Mouse (Mus musculus): ENCODE results near the gene E130114P18Rik. TPM values are rescaled to one million over a fixed set of nuclear protein-coding genes. Genes with fewer than 3 reads are reported as not detected.

E130114P18Rik gene
- polyA plus RNA-seq, 1 experiment from 2014 or later, result 0.60 TPM

GRCm38 (mm10) chr4:97772084-97772484 lies 5.8 kb downstream of the E130114P18Rik start:
- Histone ChIP-seq H3K9me3 (ENCODE audit: control insufficient read depth, low read length) (no peaks in the 10 kb centered on the region), H3K9ac (ENCODE audit: low read depth, low read length) (peak overlapping the region; percentile 43), H3K4me1 (replicated peaks; ENCODE audit: control insufficient read depth, insufficient read depth, low read length) (peaks cover 10% of the 10 kb centered on the region), H3K27ac (ENCODE audit: low read depth, low read length) (peak overlapping the region; percentile 70), H3K36me3 (ENCODE audit: control insufficient read depth, insufficient read depth, low read length) (no peaks in the 10 kb centered on the region), H3K4me3 (ENCODE audit: low read depth, low read length) (peak overlapping the region; percentile 60), H3K27me3 (replicated peaks; ENCODE audit: control insufficient read depth, insufficient read depth, low read length) (peaks cover 34% of the 10 kb centered on the region), H3K4me2 (peak overlapping the region; percentile 89)
- 0% methylated on average over 25 of the region's 25 CpGs for whole genome bisulfite sequencing
- DNase-seq (ENCODE audit: low spot score), result peak; percentile 91
- ATAC-seq (replicated peaks; ENCODE audit: low FRiP score), result peak; percentile 96

- no peak for DNase-seq (ENCODE audit: low spot score)
- Histone ChIP-seq H3K27ac (ENCODE audit: low read depth, low read length) (no peak overlapping the region; the same call in 1 of the 2 replicates), H3K9ac (ENCODE audit: low read depth, low read length) (peak overlapping the region; percentile 43)
Observed at GRCm38 (mm10) chr4:97771426-97771825, 6.5 kb downstream of the E130114P18Rik start.

GRCm38 (mm10) chr4:97769861-97770260 lies 8.0 kb downstream of the E130114P18Rik start:
- no peak for DNase-seq (ENCODE audit: low spot score)
- H3K4me1 ChIP-seq (replicated peaks; ENCODE audit: control insufficient read depth, insufficient read depth, low read length), result peaks cover 7% of the 10 kb centered on the region
- no CpG with 5 or more reads among the region's 1 CpGs for WGBS
- no peak overlapping the region for H3K9ac ChIP-seq (ENCODE audit: low read depth, low read length)
- no peak for ATAC-seq (replicated peaks; ENCODE audit: low FRiP score)
- H3K9me3 ChIP-seq (ENCODE audit: control insufficient read depth, low read length), result no peaks in the 10 kb centered on the region
- peaks cover 12% of the 10 kb centered on the region for H3K27me3 ChIP-seq (replicated peaks; ENCODE audit: control insufficient read depth, insufficient read depth, low read length)
- H3K4me3 ChIP-seq (ENCODE audit: low read depth, low read length), result no peak overlapping the region
- no peak overlapping the region for H3K27ac ChIP-seq (ENCODE audit: low read depth, low read length)
- no peaks in the 10 kb centered on the region for H3K36me3 ChIP-seq (ENCODE audit: control insufficient read depth, insufficient read depth, low read length)
- no peak overlapping the region for H3K4me2 ChIP-seq

More at GRCm38 (mm10) chr4:97771426-97771825, 6.5 kb downstream of the E130114P18Rik start:
- Histone ChIP-seq H3K27me3 (replicated peaks; ENCODE audit: control insufficient read depth, insufficient read depth, low read length) (peaks cover 28% of the 10 kb centered on the region), H3K4me1 (replicated peaks; ENCODE audit: control insufficient read depth, insufficient read depth, low read length) (peaks cover 10% of the 10 kb centered on the region), H3K4me2 (peak overlapping the region; percentile 89), H3K36me3 (ENCODE audit: control insufficient read depth, insufficient read depth, low read length) (no peaks in the 10 kb centered on the region), H3K4me3 (ENCODE audit: low read depth, low read length) (peak overlapping the region; percentile 60), H3K9me3 (ENCODE audit: control insufficient read depth, low read length) (no peaks in the 10 kb centered on the region)
- 18% methylated on average over 5 of the region's 5 CpGs for WGBS
- ATAC-seq (replicated peaks; ENCODE audit: low FRiP score), result no peak

- Histone ChIP-seq H3K4me1 (replicated peaks; ENCODE audit: control insufficient read depth, insufficient read depth, low read length) (no peaks in the 10 kb centered on the region), H3K27ac (ENCODE audit: low read depth, low read length) (no peak overlapping the region), H3K9ac (ENCODE audit: low read depth, low read length) (no peak overlapping the region), H3K4me3 (ENCODE audit: low read depth, low read length) (no peak overlapping the region), H3K27me3 (replicated peaks; ENCODE audit: control insufficient read depth, insufficient read depth, low read length) (no peaks in the 10 kb centered on the region), H3K4me2 (no peak overlapping the region), H3K9me3 (ENCODE audit: control insufficient read depth, low read length) (no peaks in the 10 kb centered on the region), H3K36me3 (ENCODE audit: control insufficient read depth, insufficient read depth, low read length) (no peaks in the 10 kb centered on the region)
- ATAC-seq (replicated peaks; ENCODE audit: low FRiP score) (no peak), DNase-seq (ENCODE audit: low spot score) (no peak)
- WGBS, result 85% methylated on average over 5 of the region's 5 CpGs
Observed at GRCm38 (mm10) chr4:97767516-97767915, 10.4 kb downstream of the E130114P18Rik start.

- H3K9ac ChIP-seq (ENCODE audit: low read depth, low read length), result no peak overlapping the region
- H3K4me2 ChIP-seq, result no peak overlapping the region
- ATAC-seq (replicated peaks; ENCODE audit: low FRiP score) (no peak), DNase-seq (ENCODE audit: low spot score) (no peak)
- no peak overlapping the region for H3K4me3 ChIP-seq (ENCODE audit: low read depth, low read length)
- H3K9me3 ChIP-seq (ENCODE audit: control insufficient read depth, low read length), result no peaks in the 10 kb centered on the region
- H3K27me3 ChIP-seq (replicated peaks; ENCODE audit: control insufficient read depth, insufficient read depth, low read length), result no peaks in the 10 kb centered on the region
- WGBS, result 60% methylated on average over 4 of the region's 4 CpGs
- no peaks in the 10 kb centered on the region for H3K36me3 ChIP-seq (ENCODE audit: control insufficient read depth, insufficient read depth, low read length)
- H3K27ac ChIP-seq (ENCODE audit: low read depth, low read length), result no peak overlapping the region
- no peaks in the 10 kb centered on the region for H3K4me1 ChIP-seq (replicated peaks; ENCODE audit: control insufficient read depth, insufficient read depth, low read length)
Observed at GRCm38 (mm10) chr4:97767025-97767424, 10.9 kb downstream of the E130114P18Rik start.

- Histone ChIP-seq H3K36me3 (ENCODE audit: control insufficient read depth, insufficient read depth, low read length) (no peaks in the 10 kb centered on the region), H3K4me3 (ENCODE audit: low read depth, low read length) (no peak overlapping the region), H3K9ac (ENCODE audit: low read depth, low read length) (no peak overlapping the region), H3K27me3 (replicated peaks; ENCODE audit: control insufficient read depth, insufficient read depth, low read length) (no peaks in the 10 kb centered on the region), H3K9me3 (ENCODE audit: control insufficient read depth, low read length) (no peaks in the 10 kb centered on the region), H3K27ac (ENCODE audit: low read depth, low read length) (no peak overlapping the region), H3K4me1 (replicated peaks; ENCODE audit: control insufficient read depth, insufficient read depth, low read length) (no peaks in the 10 kb centered on the region), H3K4me2 (no peak overlapping the region)
- ATAC-seq (replicated peaks; ENCODE audit: low FRiP score), result no peak
- 80% methylated on average over 3 of the region's 3 CpGs for WGBS
- DNase-seq (ENCODE audit: low spot score), result no peak
Observed at GRCm38 (mm10) chr4:97766100-97766499, 11.8 kb downstream of the E130114P18Rik start.

- 72% methylated on average over 4 of the region's 4 CpGs for WGBS
- Histone ChIP-seq H3K36me3 (ENCODE audit: control insufficient read depth, insufficient read depth, low read length) (no peaks in the 10 kb centered on the region), H3K27ac (ENCODE audit: low read depth, low read length) (no peak overlapping the region), H3K9me3 (ENCODE audit: control insufficient read depth, low read length) (no peaks in the 10 kb centered on the region), H3K4me2 (no peak overlapping the region), H3K4me1 (replicated peaks; ENCODE audit: control insufficient read depth, insufficient read depth, low read length) (no peaks in the 10 kb centered on the region), H3K4me3 (ENCODE audit: low read depth, low read length) (no peak overlapping the region), H3K27me3 (replicated peaks; ENCODE audit: control insufficient read depth, insufficient read depth, low read length) (no peaks in the 10 kb centered on the region), H3K9ac (ENCODE audit: low read depth, low read length) (no peak overlapping the region)
- ATAC-seq (replicated peaks; ENCODE audit: low FRiP score), result no peak
- no peak for DNase-seq (ENCODE audit: low spot score)
Observed at GRCm38 (mm10) chr4:97765341-97766020, 12.4 kb downstream of the E130114P18Rik start.

- no peaks in the 10 kb centered on the region for H3K9me3 ChIP-seq (ENCODE audit: control insufficient read depth, low read length)
- no peak overlapping the region for H3K4me3 ChIP-seq (ENCODE audit: low read depth, low read length)
- WGBS, result 24% methylated on average over 4 of the region's 4 CpGs
- H3K27me3 ChIP-seq (replicated peaks; ENCODE audit: control insufficient read depth, insufficient read depth, low read length), result no peaks in the 10 kb centered on the region
- H3K4me1 ChIP-seq (replicated peaks; ENCODE audit: control insufficient read depth, insufficient read depth, low read length), result no peaks in the 10 kb centered on the region
- no peaks in the 10 kb centered on the region for H3K36me3 ChIP-seq (ENCODE audit: control insufficient read depth, insufficient read depth, low read length)
- H3K9ac ChIP-seq (ENCODE audit: low read depth, low read length), result no peak overlapping the region
- ATAC-seq (replicated peaks; ENCODE audit: low FRiP score) (no peak), DNase-seq (ENCODE audit: low spot score) (no peak)
- H3K4me2 ChIP-seq, result no peak overlapping the region
- H3K27ac ChIP-seq (ENCODE audit: low read depth, low read length), result no peak overlapping the region
Observed at GRCm38 (mm10) chr4:97764616-97765015, 13.3 kb downstream of the E130114P18Rik start.

- no peaks in the 10 kb centered on the region for H3K36me3 ChIP-seq (ENCODE audit: control insufficient read depth, insufficient read depth, low read length)
- 32% methylated on average over 3 of the region's 3 CpGs for WGBS
- H3K9me3 ChIP-seq (ENCODE audit: control insufficient read depth, low read length), result no peaks in the 10 kb centered on the region
- H3K27me3 ChIP-seq (replicated peaks; ENCODE audit: control insufficient read depth, insufficient read depth, low read length), result peaks cover 57% of the 10 kb centered on the region
- H3K27ac ChIP-seq (ENCODE audit: low read depth, low read length), result no peak overlapping the region
- no peak overlapping the region for H3K4me2 ChIP-seq
- DNase-seq (ENCODE audit: low spot score) (no peak), ATAC-seq (replicated peaks; ENCODE audit: low FRiP score) (no peak)
- H3K9ac ChIP-seq (ENCODE audit: low read depth, low read length), result no peak overlapping the region
- no peaks in the 10 kb centered on the region for H3K4me1 ChIP-seq (replicated peaks; ENCODE audit: control insufficient read depth, insufficient read depth, low read length)
- H3K4me3 ChIP-seq (ENCODE audit: low read depth, low read length), result no peak overlapping the region; the same call in 1 of the 2 replicates
Observed at GRCm38 (mm10) chr4:97758661-97759060, 19.2 kb downstream of the E130114P18Rik start.
